Mouse (Mus musculus) spleen, postnatal 4 days (tissue): ENCODE data around the gene Txk.
A peak's percentile ranks its signal among the peaks of the same experiment; 100 is the strongest.

Experiments
- DNase-seq, 2 experiments: peaks; one replicate each; pipeline ENCODE4 v3.0.0; 2022; ENCODE audit warnings: low spot score in 2 of 2

The Txk gene

DNA sequence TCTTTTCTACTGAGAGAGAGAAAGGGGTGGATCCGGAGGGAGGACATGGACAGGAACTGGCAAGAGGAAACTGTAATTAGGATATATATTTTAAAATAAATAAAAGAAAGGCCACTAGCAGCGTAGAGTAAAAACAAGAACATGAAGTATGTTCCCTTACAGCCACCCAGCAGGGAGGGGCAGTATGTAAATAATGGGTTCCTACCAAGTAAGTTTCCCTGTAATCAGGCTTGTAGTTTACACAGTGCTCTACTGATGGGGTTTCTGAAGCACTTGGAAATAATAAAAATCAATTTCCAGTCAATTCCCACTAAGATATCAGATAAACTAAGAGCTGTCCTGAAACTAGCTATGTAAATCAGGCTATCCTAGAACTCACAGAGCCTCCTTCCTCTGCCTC lies 57.9 kb downstream of the Txk start:
- DNase-seq, result no peak

DNA sequence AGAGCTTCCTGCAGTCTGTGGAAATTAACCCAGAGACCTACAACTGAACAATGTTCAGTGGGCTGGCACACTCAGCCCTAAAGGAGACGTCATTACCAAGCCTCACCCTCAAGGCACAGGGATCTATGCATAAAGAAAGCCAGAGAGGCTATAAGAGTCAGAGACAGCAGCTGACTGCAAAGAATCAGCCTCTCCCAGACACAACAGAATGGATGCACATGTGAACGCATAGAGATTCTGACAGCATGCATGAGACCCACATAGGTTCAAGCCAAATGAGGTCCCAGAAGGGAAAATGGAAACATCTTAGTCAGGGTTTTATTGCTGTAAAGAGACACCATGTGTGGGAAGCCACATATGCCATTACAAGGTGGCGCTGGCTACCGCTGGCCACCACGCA lies 62.1 kb downstream of the Txk start:
- DNase-seq, result no peak

- DNase-seq, result no peak
These were observed 63.0 kb downstream of the Txk start for GRCm38 (mm10) chr5:72689556-72689955.

GRCm38 (mm10) chr5:72681451-72681850 lies 71.1 kb downstream of the Txk start:
- DNase-seq, result no peak

DNA sequence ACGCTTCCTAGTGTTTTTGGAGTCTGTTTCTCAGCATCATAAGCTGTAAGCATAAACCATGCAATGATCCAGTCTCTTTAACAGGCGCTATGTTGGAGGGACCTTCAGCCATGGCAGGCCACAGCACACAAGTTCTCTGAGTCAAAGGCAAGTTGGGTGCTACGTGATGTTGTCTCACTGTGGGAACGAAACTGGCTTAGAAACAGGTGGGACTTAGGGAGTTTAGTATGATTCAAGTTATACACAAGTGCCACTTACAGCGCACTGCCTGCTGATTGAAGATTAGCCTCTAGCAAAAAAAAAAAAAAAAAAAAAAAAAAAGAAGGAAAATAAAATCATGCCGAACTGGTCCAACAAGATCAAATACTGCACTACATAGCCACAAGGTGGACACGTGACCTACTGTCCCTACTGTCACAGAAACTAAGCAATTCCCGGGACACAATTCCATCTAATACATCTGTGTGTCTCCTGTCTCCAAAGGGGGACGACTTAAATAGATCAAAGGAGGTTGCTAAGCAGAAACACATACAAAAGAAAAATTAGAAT lies 77.5 kb downstream of the Txk start:
- no peak for DNase-seq

GRCm38 (mm10) chr5:72671017-72671699 lies 81.4 kb downstream of the Txk start:
- DNase-seq, result no peak

- no peak for DNase-seq
These were observed 84.2 kb downstream of the Txk start for GRCm38 (mm10) chr5:72668351-72668750.

- DNase-seq, result no peak
These were observed 86.1 kb downstream of the Txk start for GRCm38 (mm10) chr5:72666428-72666827.

DNA sequence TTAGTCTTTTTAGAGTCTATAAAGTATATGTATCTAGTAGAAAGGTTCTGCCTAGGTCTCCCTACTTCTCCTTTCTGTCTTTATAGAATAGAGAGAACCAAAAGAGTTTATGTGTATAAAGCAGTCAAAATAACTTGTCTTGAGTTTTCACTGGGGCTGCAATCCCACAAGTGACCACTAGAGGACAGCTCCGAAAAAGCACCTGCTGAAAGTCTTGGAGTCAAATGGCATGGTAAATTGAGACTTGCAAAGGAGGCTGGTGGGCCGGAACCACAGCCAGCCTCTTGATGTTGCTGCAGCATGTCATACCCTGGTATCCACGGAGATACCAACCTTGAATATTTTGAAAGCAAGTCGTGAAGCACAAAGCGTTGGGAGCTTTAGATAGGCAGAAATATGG lies 87.3 kb downstream of the Txk start:
- peak; percentile 30 to 75 for DNase-seq

- no peak for DNase-seq
These were observed 87.7 kb downstream of the Txk start for GRCm38 (mm10) chr5:72664854-72665253.

GRCm38 (mm10) chr5:72664126-72664525 lies 88.5 kb downstream of the Txk start:
- DNase-seq, result no peak

DNA sequence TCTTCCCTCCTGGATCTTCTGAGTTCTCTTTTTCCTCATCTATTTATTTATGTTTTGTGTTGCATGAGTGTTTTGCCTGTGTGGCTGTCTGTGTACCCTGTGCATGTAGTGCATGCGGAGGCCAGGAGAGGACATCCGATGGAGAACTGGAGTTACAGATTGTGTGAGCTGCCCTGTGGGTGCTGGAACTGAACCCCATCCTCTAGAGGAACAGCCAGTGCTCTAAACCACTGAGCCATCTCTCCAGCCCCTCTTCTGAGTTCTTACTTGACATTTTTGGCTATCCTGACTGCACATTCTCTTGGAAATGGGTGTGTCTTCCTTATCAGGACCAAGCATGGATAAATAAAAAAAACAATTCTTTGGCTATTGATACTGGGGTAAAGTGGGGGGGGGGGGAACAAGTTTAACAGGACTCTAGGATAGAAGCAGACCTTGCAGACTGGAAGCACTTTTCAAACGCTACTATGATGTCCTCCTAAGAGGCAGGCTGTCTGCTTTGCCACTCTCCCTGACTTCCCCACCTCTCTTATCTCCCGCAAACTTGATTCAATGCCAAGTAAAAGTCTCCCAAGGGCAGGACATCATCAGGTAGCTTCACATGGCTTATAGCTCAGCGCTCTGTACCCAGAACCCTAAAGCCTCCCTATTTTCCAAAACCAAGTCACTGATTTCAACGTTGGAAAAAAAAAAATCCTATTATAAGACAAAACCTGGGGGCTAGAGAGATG lies 91.4 kb downstream of the Txk start:
- DNase-seq, result no peak

- DNase-seq, result no peak
These were observed 94.2 kb downstream of the Txk start for GRCm38 (mm10) chr5:72658375-72658774.

- no peak for DNase-seq
These were observed 96.2 kb downstream of the Txk start for GRCm38 (mm10) chr5:72656270-72656791.

GRCm38 (mm10) chr5:72653068-72653674 lies 99.4 kb downstream of the Txk start:
- no peak for DNase-seq

DNA sequence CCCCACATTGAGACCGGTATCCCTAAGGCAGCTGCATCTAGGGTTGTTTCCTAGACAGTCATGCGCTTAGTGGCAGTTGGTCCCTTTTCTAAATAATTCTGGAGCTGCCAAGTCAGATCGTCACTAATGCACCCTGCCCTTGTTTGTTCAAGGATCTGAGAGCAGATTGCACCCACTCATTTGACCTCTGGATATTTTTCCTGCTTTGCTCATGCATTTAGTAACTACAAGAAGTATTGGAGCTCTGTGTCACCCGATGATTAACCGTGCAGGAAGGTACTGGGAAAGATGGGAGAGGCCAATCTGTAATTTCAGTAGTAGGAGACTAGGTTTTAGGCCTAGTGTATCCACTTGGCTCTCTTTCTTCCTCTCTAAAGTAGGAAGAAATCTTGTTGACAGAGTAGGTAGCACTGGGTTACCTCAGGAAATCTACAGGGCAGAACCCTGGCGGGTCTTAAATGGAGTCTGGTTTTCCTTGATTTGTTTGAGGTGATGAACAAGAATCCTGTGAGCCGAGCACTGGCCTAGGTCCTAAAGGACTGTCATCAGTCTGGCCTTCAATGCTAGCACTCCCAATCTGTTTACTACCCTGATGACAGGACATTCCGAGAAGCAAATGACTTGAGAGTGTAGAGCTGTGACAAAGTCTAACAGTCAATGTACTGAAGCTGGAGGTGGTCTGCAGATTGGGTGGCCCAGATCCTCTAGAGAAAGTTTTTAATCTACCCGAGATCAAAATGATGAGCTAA lies 103.4 kb downstream of the Txk start:
- DNase-seq, result no peak

- DNase-seq, result no peak
These were observed 104.5 kb downstream of the Txk start for GRCm38 (mm10) chr5:72647958-72648595.

DNA sequence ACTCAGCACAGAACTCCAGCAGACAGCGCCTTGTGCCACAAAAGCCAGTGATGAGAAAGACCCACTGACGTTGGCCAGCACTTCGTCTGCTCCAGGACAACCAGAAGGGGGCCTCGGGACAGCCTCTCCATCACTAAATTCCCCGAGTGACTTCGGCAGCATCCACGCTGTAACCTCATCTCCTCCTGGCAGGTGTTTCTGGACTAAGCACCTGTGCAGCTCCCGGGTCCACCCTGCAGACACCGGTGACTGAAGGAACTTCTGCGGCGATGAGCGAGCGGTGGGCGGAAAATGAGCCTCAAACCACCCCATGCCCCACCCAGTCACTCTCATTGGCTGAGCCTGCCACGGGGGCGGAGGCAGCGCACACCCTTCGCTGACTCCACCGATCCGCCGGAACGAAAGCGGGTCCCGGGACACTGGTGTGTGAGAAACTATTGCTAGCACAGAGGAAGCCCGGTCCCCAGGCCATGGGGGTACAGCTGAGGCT lies 105.1 kb downstream of the Txk start, which contains the start of gene Nipal1:
Gene Nipal1 (plus strand): TSS at position 378 of the 490 bp plus-strand sequence.
- peak; percentile 52 to 78 for DNase-seq

GRCm38 (mm10) chr5:72646996-72647395 lies 105.6 kb downstream of the Txk start:
- DNase-seq, result no peak

DNA sequence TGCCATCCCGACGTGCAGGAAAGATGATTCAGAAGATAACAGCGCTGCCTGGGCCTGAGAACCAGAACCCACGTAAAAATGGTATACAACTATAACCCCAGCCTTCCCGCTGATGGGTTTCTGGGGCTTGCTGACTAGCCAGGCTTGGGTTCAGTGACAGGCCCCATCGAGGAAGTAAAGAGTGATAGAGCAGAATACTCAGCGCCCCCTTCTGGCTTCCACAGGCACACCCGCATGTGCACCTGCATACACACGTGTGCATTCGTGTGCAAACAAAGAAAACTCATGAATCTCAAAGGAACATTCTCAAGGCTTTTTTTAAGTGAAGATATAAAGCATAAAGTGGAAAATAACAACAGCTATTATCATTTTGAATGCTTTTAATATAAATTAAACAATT lies 106.4 kb downstream of the Txk start:
- no peak for DNase-seq
